Mouse (Mus musculus): ENCODE measurements around the gene Rab8b.

- no peak for TF ChIP-seq POLR2A (IDR thresholded peaks at IDR 0.05; ENCODE audit: low read depth, low read length)
- TF ChIP-seq CTCF (IDR thresholded peaks at IDR 0.05; ENCODE audit: extremely low read depth, insufficient read depth, insufficient read length, insufficient replicate concordance): no peak
These were observed 117.5 kb downstream of the Rab8b start for GRCm38 (mm10) chr9:66801947-66802346.

Measured in spleen, adult 2 months (tissue).